Mouse (Mus musculus) right cerebral cortex, postnatal 10 days (tissue): Measurements from ENCODE around the gene 2310022A10Rik.

Experiments used
- DNase-seq, 2 experiments: peaks; one replicate each; pipeline ENCODE4 v3.0.0; 2021; ENCODE audit warnings: low spot score in 2 of 2

2310022A10Rik gene

GRCm38 (mm10) chr7:27552931-27553513 lies at the start of gene 2310022A10Rik, which contains the start of gene Pld3:
TSS of gene 2310022A10Rik (plus strand) at chr7:27553233.
TSS of gene Pld3 (minus strand) at chr7:27553218.
- peak; percentile 98 to 99 for DNase-seq

GRCm38 (mm10) chr7:27506765-27507370 lies 46.2 kb upstream of the 2310022A10Rik start:
- no peak for DNase-seq

GRCm38 (mm10) chr7:27507711-27508647 lies 45.1 kb upstream of the 2310022A10Rik start:
- peak; percentile 95 for DNase-seq

- peak; percentile 74 to 83 for DNase-seq
These were observed 44.4 kb upstream of the 2310022A10Rik start for GRCm38 (mm10) chr7:27508648-27509005.

GRCm38 (mm10) chr7:27510809-27511208 lies 42.2 kb upstream of the 2310022A10Rik start:
- no peak for DNase-seq

GRCm38 (mm10) chr7:27514961-27515360 lies 38.1 kb upstream of the 2310022A10Rik start:
- DNase-seq: no peak

- no peak for DNase-seq
These were observed 34.7 kb upstream of the 2310022A10Rik start for GRCm38 (mm10) chr7:27518314-27518713.

GRCm38 (mm10) chr7:27520104-27520503 lies 32.9 kb upstream of the 2310022A10Rik start:
- no peak for DNase-seq

- no peak for DNase-seq
These were observed 32.4 kb upstream of the 2310022A10Rik start for GRCm38 (mm10) chr7:27520599-27520998.

GRCm38 (mm10) chr7:27522967-27523366 lies 30.1 kb upstream of the 2310022A10Rik start, which contains the start of gene Hipk4:
TSS of gene Hipk4 (plus strand) at chr7:27523267.
- peak in 1 of 2 experiments; percentile 37 for DNase-seq

- no peak for DNase-seq
These were observed 29.2 kb upstream of the 2310022A10Rik start for GRCm38 (mm10) chr7:27523805-27524204.

GRCm38 (mm10) chr7:27526039-27526827 lies 26.8 kb upstream of the 2310022A10Rik start:
- peak; percentile 84 to 88 for DNase-seq

- no peak for DNase-seq
These were observed 24.0 kb upstream of the 2310022A10Rik start for GRCm38 (mm10) chr7:27529070-27529469.

GRCm38 (mm10) chr7:27530937-27531336 lies 22.1 kb upstream of the 2310022A10Rik start:
- DNase-seq: no peak

GRCm38 (mm10) chr7:27531707-27532106 lies 21.3 kb upstream of the 2310022A10Rik start:
- DNase-seq: no peak

GRCm38 (mm10) chr7:27532480-27533050 lies 20.5 kb upstream of the 2310022A10Rik start:
- DNase-seq: peak in 1 of 2 experiments; percentile 64

- DNase-seq: no peak
These were observed 17.6 kb upstream of the 2310022A10Rik start for GRCm38 (mm10) chr7:27535386-27535785.

GRCm38 (mm10) chr7:27536618-27537017 lies 16.4 kb upstream of the 2310022A10Rik start:
- DNase-seq: no peak

- DNase-seq: peak in 1 of 2 experiments; percentile 21
These were observed 15.0 kb upstream of the 2310022A10Rik start for GRCm38 (mm10) chr7:27537998-27538397.

GRCm38 (mm10) chr7:27538797-27539196 lies 14.2 kb upstream of the 2310022A10Rik start:
- DNase-seq: no peak

- no peak for DNase-seq
These were observed 12.5 kb upstream of the 2310022A10Rik start for GRCm38 (mm10) chr7:27540521-27540920.
